Mouse (Mus musculus): ENCODE measurements around the gene Prkar1a. TPM values are rescaled to one million over a fixed set of nuclear protein-coding genes. Genes with fewer than 3 reads are reported as not detected.

Prkar1a gene
- polyA plus RNA-seq, 1 experiment, result 421 TPM

DNA sequence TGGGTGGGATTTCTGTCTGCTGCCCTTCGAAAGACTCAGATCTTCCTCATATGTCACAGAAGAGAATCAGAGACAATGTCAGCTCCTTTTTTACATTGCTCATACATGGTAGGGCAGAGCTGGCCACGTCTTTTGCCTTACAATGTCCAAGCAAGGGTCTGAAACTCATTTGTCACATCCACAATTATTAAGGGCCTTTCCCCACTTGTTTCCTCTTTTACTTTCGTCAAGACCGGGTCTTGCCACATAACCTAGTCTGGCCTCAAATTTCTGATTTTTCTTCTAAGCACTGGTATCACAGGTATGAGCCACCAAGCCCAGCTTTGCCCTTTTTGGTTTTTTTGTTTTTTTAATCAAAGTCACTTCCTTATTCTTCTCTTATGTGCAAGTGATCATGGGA is 47.3 kb downstream of the Prkar1a start:
- no peak overlapping the region for H3K27ac ChIP-seq (ENCODE audit: insufficient read depth, low read length)
- DNase-seq, result no peak
- WGBS, result 90% methylated on average over 4 of the region's 4 CpGs
- H3K27me3 ChIP-seq (ENCODE audit: control insufficient read depth, insufficient read depth, low read length), result no peaks in the 10 kb centered on the region
- TF ChIP-seq CTCF (IDR thresholded peaks at IDR 0.05; ENCODE audit: borderline replicate concordance, insufficient read depth, low read depth, low read length) (no peak), POLR2A (IDR thresholded peaks at IDR 0.05; ENCODE audit: borderline replicate concordance, insufficient read depth, low read length) (no peak)
- H3K4me1 ChIP-seq (ENCODE audit: control insufficient read depth, insufficient read depth, low read length), result no peaks in the 10 kb centered on the region
- no peak overlapping the region for H3K4me3 ChIP-seq (replicated peaks; ENCODE audit: insufficient read depth, low read depth, low read length)

DNA sequence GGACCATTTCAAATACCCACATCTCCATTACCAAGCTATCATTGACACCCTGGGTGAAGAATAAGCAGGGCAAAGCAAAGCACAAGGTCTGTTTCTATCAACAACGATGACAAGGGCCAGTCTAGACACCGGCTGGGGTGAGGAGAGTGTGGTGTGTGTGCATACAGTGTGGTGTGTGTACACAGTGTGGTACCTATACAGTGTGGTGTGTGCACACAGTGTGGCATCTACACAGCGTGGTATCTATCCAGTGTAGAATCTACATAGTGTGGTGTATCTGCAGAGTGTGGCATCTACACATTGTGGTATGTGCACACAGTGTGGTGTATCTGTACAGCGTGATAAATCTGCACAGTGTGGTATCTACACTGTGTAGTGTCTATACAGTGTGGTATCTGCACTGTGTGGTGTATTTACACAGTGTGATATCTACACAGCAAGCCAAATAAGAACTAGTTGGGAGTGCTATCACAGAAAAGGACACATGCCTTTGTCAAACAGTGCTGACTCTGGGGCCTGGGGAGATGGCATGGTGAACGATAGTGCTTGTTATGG is 48.0 kb downstream of the Prkar1a start:
- Histone ChIP-seq H3K27ac (ENCODE audit: insufficient read depth, low read length) (no peak overlapping the region), H3K4me3 (replicated peaks; ENCODE audit: insufficient read depth, low read depth, low read length) (no peak overlapping the region), H3K27me3 (ENCODE audit: control insufficient read depth, insufficient read depth, low read length) (no peaks in the 10 kb centered on the region), H3K4me1 (ENCODE audit: control insufficient read depth, insufficient read depth, low read length) (no peaks in the 10 kb centered on the region)
- TF ChIP-seq POLR2A (IDR thresholded peaks at IDR 0.05; ENCODE audit: borderline replicate concordance, insufficient read depth, low read length) (no peak), CTCF (IDR thresholded peaks at IDR 0.05; ENCODE audit: borderline replicate concordance, insufficient read depth, low read depth, low read length) (no peak)
- DNase-seq, result no peak
- WGBS, result 90% methylated on average over 5 of the region's 5 CpGs

DNA sequence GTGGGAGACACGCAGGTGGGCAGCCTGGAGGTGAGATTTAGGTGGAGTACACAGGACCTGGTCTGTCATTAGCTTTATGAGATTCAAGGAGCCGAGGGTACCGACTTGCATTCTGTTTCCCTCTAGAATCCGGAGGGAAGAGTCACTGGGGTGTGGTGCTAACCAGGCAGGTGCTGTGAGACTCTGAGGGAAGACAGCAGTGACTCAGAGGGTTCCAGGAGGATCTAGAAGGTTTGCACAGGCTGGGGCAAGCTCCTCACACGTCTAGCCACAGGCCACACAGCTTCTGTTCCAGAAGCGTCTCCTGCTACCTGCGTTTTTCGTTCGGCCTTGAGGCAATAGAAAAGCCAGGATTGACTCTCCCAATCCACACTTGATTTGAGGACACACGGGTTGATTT is 49.5 kb downstream of the Prkar1a start:
- Histone ChIP-seq H3K4me1 (ENCODE audit: control insufficient read depth, insufficient read depth, low read length) (no peaks in the 10 kb centered on the region), H3K4me3 (replicated peaks; ENCODE audit: insufficient read depth, low read depth, low read length) (no peak overlapping the region), H3K27ac (ENCODE audit: insufficient read depth, low read length) (no peak overlapping the region), H3K27me3 (ENCODE audit: control insufficient read depth, insufficient read depth, low read length) (no peaks in the 10 kb centered on the region)
- no peak for DNase-seq
- TF ChIP-seq CTCF (IDR thresholded peaks at IDR 0.05; ENCODE audit: borderline replicate concordance, insufficient read depth, low read depth, low read length) (no peak), POLR2A (IDR thresholded peaks at IDR 0.05; ENCODE audit: borderline replicate concordance, insufficient read depth, low read length) (no peak)
- WGBS, result 92% methylated on average over 10 of the region's 10 CpGs

DNA sequence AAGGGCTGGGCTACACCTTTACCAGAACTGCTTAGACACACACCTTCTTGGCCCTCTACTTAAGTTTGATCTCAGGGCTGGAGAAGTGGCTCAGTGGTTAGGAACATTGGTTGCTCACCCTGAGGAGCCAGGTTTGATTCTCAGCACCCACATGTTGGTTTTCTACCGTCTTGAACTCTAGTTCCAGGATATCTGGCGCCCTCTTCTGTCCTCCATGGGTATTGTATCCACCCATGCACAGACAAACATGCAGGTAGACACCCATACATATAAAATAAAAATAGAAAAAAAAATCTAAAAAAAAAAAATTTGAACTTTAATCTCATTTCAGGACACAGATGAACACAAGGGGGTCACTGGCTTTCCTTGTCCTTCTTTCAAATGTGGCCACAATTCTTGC is 50.6 kb downstream of the Prkar1a start:
- H3K4me1 ChIP-seq (ENCODE audit: control insufficient read depth, insufficient read depth, low read length), result no peaks in the 10 kb centered on the region

DNA sequence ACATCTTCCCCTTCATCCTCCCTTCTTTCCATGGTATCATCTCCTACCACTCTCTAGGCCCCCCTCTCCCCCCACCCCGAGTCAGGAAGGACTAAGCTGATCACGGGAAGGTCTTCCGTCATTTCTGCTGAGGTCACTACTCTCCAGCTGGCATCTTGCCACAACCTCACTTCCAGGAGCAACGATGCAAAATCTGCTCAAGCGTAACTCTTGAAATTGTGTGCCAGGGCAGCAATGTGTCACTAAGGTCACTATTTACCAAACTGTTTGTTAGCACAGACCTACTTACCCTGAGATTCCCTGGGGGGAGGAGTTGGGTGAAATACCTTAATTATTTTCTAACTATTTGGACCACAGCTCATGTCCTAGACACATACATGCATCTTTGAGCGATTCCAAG is 51.6 kb downstream of the Prkar1a start:
- H3K27me3 ChIP-seq (ENCODE audit: control insufficient read depth, insufficient read depth, low read length), result no peaks in the 10 kb centered on the region
- 27% methylated on average over 6 of the region's 6 CpGs for WGBS

More for the DNA sequence above, 50.6 kb downstream of the Prkar1a start:
- 66% methylated on average over 2 of the region's 2 CpGs for WGBS
- Histone ChIP-seq H3K4me3 (replicated peaks; ENCODE audit: insufficient read depth, low read depth, low read length) (no peak overlapping the region), H3K27ac (ENCODE audit: insufficient read depth, low read length) (no peak overlapping the region), H3K27me3 (ENCODE audit: control insufficient read depth, insufficient read depth, low read length) (no peaks in the 10 kb centered on the region)
- no peak for DNase-seq
- TF ChIP-seq CTCF (IDR thresholded peaks at IDR 0.05; ENCODE audit: borderline replicate concordance, insufficient read depth, low read depth, low read length) (no peak), POLR2A (IDR thresholded peaks at IDR 0.05; ENCODE audit: borderline replicate concordance, insufficient read depth, low read length) (no peak)

DNA sequence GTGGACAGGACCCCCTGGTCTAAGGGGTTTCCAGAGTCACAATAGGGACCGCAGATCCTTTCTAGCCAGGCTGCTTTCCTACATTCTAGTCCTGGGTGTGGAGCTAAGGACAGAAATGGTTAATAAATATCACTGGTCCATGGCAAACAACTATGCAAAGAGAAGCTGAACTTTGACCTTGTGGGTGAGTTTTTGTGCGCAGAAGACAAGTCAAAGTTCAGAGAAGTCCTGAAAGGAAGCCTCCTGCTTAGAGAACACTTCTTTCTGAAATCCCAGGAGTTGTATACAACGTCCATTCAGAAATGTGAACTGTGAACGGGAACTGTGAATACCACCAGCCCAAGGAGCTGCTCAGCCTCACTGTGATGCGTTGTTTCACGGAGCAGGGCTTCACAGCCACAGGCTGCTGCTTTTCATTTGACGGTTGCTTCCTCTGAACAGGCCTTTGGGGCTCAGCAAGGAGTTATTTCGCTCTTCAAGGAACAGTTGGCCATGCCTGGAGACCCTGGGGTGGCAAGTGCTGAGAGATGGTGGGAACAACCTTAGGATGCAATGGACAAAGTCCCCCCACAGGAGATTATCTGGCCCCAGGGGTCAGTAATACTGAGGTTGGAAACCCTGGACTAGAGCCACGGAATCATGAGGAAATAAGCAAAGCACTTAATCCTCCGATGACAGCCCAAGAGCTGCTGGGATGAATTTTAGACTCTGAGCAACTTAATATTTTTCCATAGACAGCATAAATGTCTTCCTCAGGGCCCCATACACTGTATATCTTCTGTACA is 53.0 kb downstream of the Prkar1a start:
- no peak overlapping the region for H3K27ac ChIP-seq (ENCODE audit: insufficient read depth, low read length)
- DNase-seq, result no peak
- WGBS, result 61% methylated on average over 10 of the region's 10 CpGs
- TF ChIP-seq CTCF (IDR thresholded peaks at IDR 0.05; ENCODE audit: borderline replicate concordance, insufficient read depth, low read depth, low read length) (no peak), POLR2A (IDR thresholded peaks at IDR 0.05; ENCODE audit: borderline replicate concordance, insufficient read depth, low read length) (no peak)
- no peaks in the 10 kb centered on the region for H3K4me1 ChIP-seq (ENCODE audit: control insufficient read depth, insufficient read depth, low read length)
- H3K4me3 ChIP-seq (replicated peaks; ENCODE audit: insufficient read depth, low read depth, low read length), result no peak overlapping the region
- H3K27me3 ChIP-seq (ENCODE audit: control insufficient read depth, insufficient read depth, low read length), result no peaks in the 10 kb centered on the region; the same call in 1 of the 2 replicates

More for the DNA sequence above, 51.6 kb downstream of the Prkar1a start:
- no peak for DNase-seq
- TF ChIP-seq POLR2A (IDR thresholded peaks at IDR 0.05; ENCODE audit: borderline replicate concordance, insufficient read depth, low read length) (no peak), CTCF (IDR thresholded peaks at IDR 0.05; ENCODE audit: borderline replicate concordance, insufficient read depth, low read depth, low read length) (no peak)
- no peaks in the 10 kb centered on the region for H3K4me1 ChIP-seq (ENCODE audit: control insufficient read depth, insufficient read depth, low read length)
- H3K27ac ChIP-seq (ENCODE audit: insufficient read depth, low read length), result no peak overlapping the region
- H3K4me3 ChIP-seq (replicated peaks; ENCODE audit: insufficient read depth, low read depth, low read length), result no peak overlapping the region

DNA sequence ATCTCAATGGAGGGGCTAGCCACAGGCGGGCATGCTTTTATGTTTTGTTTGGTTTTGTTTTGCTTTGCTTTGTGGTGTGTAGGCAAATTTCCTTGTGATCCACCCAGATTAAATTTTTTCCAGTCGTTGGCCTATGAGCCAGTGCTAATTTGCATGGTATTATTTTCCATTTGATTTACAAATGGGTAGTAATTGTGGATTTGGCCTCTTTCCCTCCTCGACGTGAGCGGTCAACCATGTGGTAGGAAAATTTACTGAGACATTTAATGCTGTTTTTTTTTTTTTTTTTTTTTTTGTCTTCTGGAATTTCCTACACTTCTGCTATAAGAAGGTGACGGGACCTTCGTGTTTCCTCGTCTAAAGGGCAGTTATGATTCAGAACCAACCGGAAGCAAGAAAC is 54.6 kb downstream of the Prkar1a start:
- WGBS, result 49% methylated on average over 9 of the region's 9 CpGs

More for the DNA sequence above, 54.6 kb downstream of the Prkar1a start:
- Histone ChIP-seq H3K27ac (ENCODE audit: insufficient read depth, low read length) (no peak overlapping the region), H3K27me3 (ENCODE audit: control insufficient read depth, insufficient read depth, low read length) (no peaks in the 10 kb centered on the region; the same call in 1 of the 2 replicates), H3K4me3 (replicated peaks; ENCODE audit: insufficient read depth, low read depth, low read length) (no peak overlapping the region), H3K4me1 (ENCODE audit: control insufficient read depth, insufficient read depth, low read length) (no peaks in the 10 kb centered on the region)
- DNase-seq, result no peak
- TF ChIP-seq POLR2A (IDR thresholded peaks at IDR 0.05; ENCODE audit: borderline replicate concordance, insufficient read depth, low read length), result no peak
- no peak for TF ChIP-seq CTCF (IDR thresholded peaks at IDR 0.05; ENCODE audit: borderline replicate concordance, insufficient read depth, low read depth, low read length)

Measured in cerebellum, adult 2 months (tissue).